Comparison of ENCODE assay signal across 23 mouse cellular contexts in genomic region chr3:89515444-89515843, GRCm38 (mm10). TPM values are rescaled to one million over a fixed set of nuclear protein-coding genes. Genes with fewer than 3 reads are reported as not detected.
"Had no signal": no experiment of that assay in that cellular context is flagged by ENCODE, and none has a peak within 500 bp of the region (broad histone marks: within the 10 kb centered on the region; RNA-seq: fewer than 3 reads in every experiment).

No protein-coding gene starts in this region.

- H3K9ac ChIP-seq: heart, embryonic 13.5 days; heart, embryonic 15.5 days; hindbrain, embryonic 13.5 days; hindbrain, embryonic 15.5 days; limb, embryonic 13.5 days; limb, embryonic 15.5 days; liver, embryonic 12.5 days; liver, embryonic 14.5 days had no signal

- H3K9me3 ChIP-seq: heart, embryonic 15.5 days; hindbrain, embryonic 15.5 days; limb, embryonic 15.5 days had no signal

- DNase-seq: gastrocnemius, postnatal 10 days; gastrocnemius, postnatal 36 days; heart, postnatal 14 days; heart, postnatal 36 days; kidney, adult 11 months; kidney, adult 8-10 months; kidney, postnatal 10 days; kidney, postnatal 25 days; kidney, postnatal 4 days; layer of hippocampus, adult 9-11 months; layer of hippocampus, postnatal 36 days; left cerebral cortex, postnatal 4 days; lung, adult 18-20 months had no signal

- H3K27me3 ChIP-seq: hindbrain, embryonic 15.5 days had no signal

- H3K27ac ChIP-seq: heart, embryonic 13.5 days; heart, embryonic 15.5 days; hindbrain, embryonic 13.5 days; hindbrain, embryonic 15.5 days; hindbrain, postnatal 0 days; limb, embryonic 13.5 days; limb, embryonic 15.5 days; liver, embryonic 12.5 days; liver, embryonic 14.5 days had no signal

- H3K36me3 ChIP-seq: heart, embryonic 13.5 days; heart, embryonic 15.5 days; hindbrain, embryonic 13.5 days; hindbrain, embryonic 15.5 days; limb, embryonic 13.5 days; limb, embryonic 15.5 days; liver, embryonic 12.5 days had no signal

- H3K4me3 ChIP-seq: heart, embryonic 13.5 days; heart, embryonic 15.5 days; hindbrain, embryonic 13.5 days; hindbrain, embryonic 15.5 days; limb, embryonic 13.5 days; limb, embryonic 15.5 days; liver, embryonic 12.5 days had no signal

RNA-seq across cellular contexts. Expression of gene Kcnn3, which starts 4.5 kb away (rescaled TPM):
- total RNA-seq: hematopoietic stem cell, adult 5-6 weeks had no signal
- polyA plus RNA-seq: liver, embryonic 12.5 days had no signal
